Mouse (Mus musculus) mouse embryonic stem cell (cell line): ENCODE measurements around the gene Ncoa6.

Experiments
- in situ Hi-C, 2 experiments: fragments of 300-500 bp; cut with MboI; formaldehyde crosslinking; loops; 1 replicate in 1 of 2; 3 replicates in 1 of 2; pipeline ENCODE4 v1.14.3; 2019 to 2020; ENCODE audit warnings: low sequenced_read_pairs in 2 of 2, low pct_unique_long_range_greater_than_20kb in 1 of 2, mixed read lengths in 1 of 2; ENCODE audit not compliant: unreplicated experiment in 1 of 2

Gene Ncoa6

GRCm38 (mm10) chr2:155473570-155474088 is at the start of gene Ncoa6:
Gene Ncoa6, minus strand, starts transcription at chr2:155473894.
- in situ Hi-C loops: no loop called here

GRCm38 (mm10) chr2:155518531-155519270 is 45.0 kb upstream of the Ncoa6 start:
- in situ Hi-C loops: loop anchor here (5.0 to 10.0 kb wide), 3 partner anchors 99 to 236 kb away; partner anchors contain the start of gene Procr (in 2 of the 2)

GRCm38 (mm10) chr2:155517455-155518423 is 44.0 kb upstream of the Ncoa6 start, which contains the start of the genes Acss2 and Ggt7:
Gene Acss2, plus strand, starts transcription at chr2:155517948.
Gene Ggt7, minus strand, starts transcription at chr2:155518237.
- in situ Hi-C loops: loop anchor here (5.0 to 10.0 kb wide), 3 partner anchors 100 to 237 kb away; partner anchors contain the start of gene Procr (in 2 of the 2)

GRCm38 (mm10) chr2:155515941-155516340 is 42.2 kb upstream of the Ncoa6 start:
- in situ Hi-C loops: loop anchor here (5.0 to 10.0 kb wide), 3 partner anchors 101 to 239 kb away; partner anchors contain the start of gene Procr (in 2 of the 2)

- in situ Hi-C loops: loop anchor here (5.0 to 10.0 kb wide), 3 partner anchors 103 to 240 kb away; partner anchors contain the start of gene Procr (in 2 of the 2)
These were observed 41.0 kb upstream of the Ncoa6 start for GRCm38 (mm10) chr2:155514666-155515065.

- in situ Hi-C loops: loop anchor here (10.0 kb wide), 1 partner anchor 241 kb away; the partner anchor contains the start of gene Procr (in 2 of the 2)
These were observed 39.8 kb upstream of the Ncoa6 start for GRCm38 (mm10) chr2:155513543-155513942.

GRCm38 (mm10) chr2:155512479-155512878 is 38.8 kb upstream of the Ncoa6 start:
- in situ Hi-C loops: loop anchor here (10.0 kb wide), 1 partner anchor 242 kb away; the partner anchor contains the start of gene Procr (in 2 of the 2)

- in situ Hi-C loops: no loop called here
These were observed 34.2 kb upstream of the Ncoa6 start for GRCm38 (mm10) chr2:155507721-155508470.

- in situ Hi-C loops: no loop called here
These were observed 32.1 kb upstream of the Ncoa6 start for GRCm38 (mm10) chr2:155505811-155506210.

GRCm38 (mm10) chr2:155504440-155505355 is 31.0 kb upstream of the Ncoa6 start:
- in situ Hi-C loops: no loop called here

- in situ Hi-C loops: no loop called here
These were observed 28.9 kb upstream of the Ncoa6 start for GRCm38 (mm10) chr2:155502596-155502995.

- in situ Hi-C loops: no loop called here
These were observed 17.3 kb upstream of the Ncoa6 start for GRCm38 (mm10) chr2:155490998-155491397.

- in situ Hi-C loops: no loop called here
These were observed 8.3 kb upstream of the Ncoa6 start for GRCm38 (mm10) chr2:155482021-155482420.

- in situ Hi-C loops: no loop called here
These were observed 774 bp downstream of the Ncoa6 start for GRCm38 (mm10) chr2:155472671-155473569.

- in situ Hi-C loops: no loop called here
These were observed 6.8 kb downstream of the Ncoa6 start for GRCm38 (mm10) chr2:155466861-155467260.

- in situ Hi-C loops: no loop called here
These were observed 20.1 kb downstream of the Ncoa6 start for GRCm38 (mm10) chr2:155453591-155453990.
